Mouse (Mus musculus): ENCODE measurements around the gene Tmem131. TPM values are rescaled to one million over a fixed set of nuclear protein-coding genes. Genes with fewer than 3 reads are reported as not detected.

The Tmem131 gene
- polyA plus RNA-seq, 1 experiment from 2014 or later: 12.2 TPM

DNA sequence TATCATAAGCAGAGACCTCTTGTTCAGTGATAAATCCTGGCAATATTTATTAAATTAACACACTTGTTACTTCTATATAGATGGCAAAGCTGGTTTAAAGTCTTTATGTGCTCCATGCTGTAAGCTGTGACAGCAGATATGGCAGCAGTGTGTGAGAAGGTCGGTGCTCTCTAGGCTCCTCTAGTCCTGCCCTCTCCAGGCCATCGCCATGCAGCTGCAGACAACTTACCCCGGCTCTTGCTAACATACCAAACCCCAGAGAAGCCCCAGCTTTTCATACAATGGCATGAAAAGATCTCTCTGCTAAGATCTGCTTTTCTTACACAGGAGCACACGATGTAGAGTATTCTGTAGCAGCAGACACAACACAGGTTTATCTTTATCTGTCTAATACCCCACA, 92.1 kb downstream of the Tmem131 start:
- ATAC-seq (no peak), DNase-seq (ENCODE audit: low spot score) (no peak)
- Histone ChIP-seq H3K36me3 (ENCODE audit: control insufficient read depth, insufficient read depth, low read length) (peaks cover 6% of the 10 kb centered on the region; the same call in 1 of the 2 replicates), H3K4me1 (ENCODE audit: control insufficient read depth, insufficient read depth, low read length) (no peaks in the 10 kb centered on the region), H3K4me3 (ENCODE audit: low read depth, low read length) (no peak overlapping the region), H3K27ac (ENCODE audit: low read depth, low read length) (no peak overlapping the region), H3K27me3 (replicated peaks; ENCODE audit: control insufficient read depth, insufficient read depth, low read length) (no peaks in the 10 kb centered on the region), H3K9ac (ENCODE audit: low read length) (no peak overlapping the region), H3K9me3 (replicated peaks; ENCODE audit: control insufficient read depth, low read length) (0 out of 2 replicates have a peak, but pooled peaks cover 2% of the 10 kb centered on the region), H3K4me2 (ENCODE audit: low read length) (no peak overlapping the region)
- 70% methylated on average over 4 of the region's 4 CpGs for WGBS

DNA sequence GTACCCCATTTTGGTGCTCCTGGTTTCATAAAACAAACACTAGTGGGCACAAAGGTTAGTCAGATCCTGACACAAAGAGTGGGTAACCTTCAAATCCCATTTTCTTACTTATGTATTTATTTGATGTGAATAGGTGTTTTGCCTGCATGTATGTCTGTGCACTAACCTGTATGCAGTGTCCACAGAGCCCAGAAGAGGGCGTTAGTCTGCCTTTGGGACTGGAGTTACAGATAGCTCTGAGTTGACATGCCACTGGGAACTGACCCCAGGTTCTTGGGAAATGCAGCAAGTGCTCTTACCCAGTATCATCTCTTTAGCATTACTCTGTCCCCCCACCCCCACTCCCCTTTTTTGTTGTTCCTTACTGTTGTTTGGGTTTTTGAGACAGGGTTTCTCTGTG, 95.4 kb downstream of the Tmem131 start:
- Histone ChIP-seq H3K4me2 (ENCODE audit: low read length) (no peak overlapping the region), H3K9me3 (replicated peaks; ENCODE audit: control insufficient read depth, low read length) (0 out of 2 replicates have a peak, but pooled peaks cover 3% of the 10 kb centered on the region), H3K4me3 (ENCODE audit: low read depth, low read length) (no peak overlapping the region), H3K27me3 (replicated peaks; ENCODE audit: control insufficient read depth, insufficient read depth, low read length) (no peaks in the 10 kb centered on the region), H3K36me3 (ENCODE audit: control insufficient read depth, insufficient read depth, low read length) (no peaks in the 10 kb centered on the region), H3K4me1 (ENCODE audit: control insufficient read depth, insufficient read depth, low read length) (no peaks in the 10 kb centered on the region), H3K9ac (ENCODE audit: low read length) (no peak overlapping the region), H3K27ac (ENCODE audit: low read depth, low read length) (no peak overlapping the region)
- WGBS: 89% methylated on average over 1 of the region's 1 CpGs
- no peak for ATAC-seq
- DNase-seq (ENCODE audit: low spot score): no peak

DNA sequence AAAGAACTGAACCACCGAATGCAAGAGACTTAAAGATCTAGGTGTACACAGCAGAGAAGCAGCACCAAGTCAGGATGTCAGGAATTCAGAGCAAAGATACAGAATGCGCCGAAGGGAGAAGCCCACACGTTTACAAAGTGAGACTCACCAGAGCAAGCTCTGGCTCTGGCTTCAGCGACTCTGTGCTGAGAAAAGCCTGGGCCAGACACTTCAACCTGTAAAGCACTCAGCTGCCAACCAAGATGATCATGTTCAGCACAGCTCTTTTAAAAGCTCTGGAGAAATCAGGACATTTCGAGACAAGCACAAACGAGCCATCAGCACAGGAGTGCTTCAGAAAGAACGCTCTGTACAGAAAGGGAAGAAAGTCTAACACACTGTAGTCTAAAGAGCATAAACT, 96.2 kb downstream of the Tmem131 start:
- 91% methylated on average over 8 of the region's 8 CpGs for WGBS
- Histone ChIP-seq H3K9ac (ENCODE audit: low read length) (no peak overlapping the region), H3K4me3 (ENCODE audit: low read depth, low read length) (no peak overlapping the region), H3K27me3 (replicated peaks; ENCODE audit: control insufficient read depth, insufficient read depth, low read length) (no peaks in the 10 kb centered on the region), H3K36me3 (ENCODE audit: control insufficient read depth, insufficient read depth, low read length) (no peaks in the 10 kb centered on the region), H3K4me1 (ENCODE audit: control insufficient read depth, insufficient read depth, low read length) (no peaks in the 10 kb centered on the region), H3K9me3 (replicated peaks; ENCODE audit: control insufficient read depth, low read length) (0 out of 2 replicates have a peak, but pooled peaks cover 3% of the 10 kb centered on the region), H3K4me2 (ENCODE audit: low read length) (no peak overlapping the region), H3K27ac (ENCODE audit: low read depth, low read length) (no peak overlapping the region)
- no peak for DNase-seq (ENCODE audit: low spot score)
- ATAC-seq: no peak

DNA sequence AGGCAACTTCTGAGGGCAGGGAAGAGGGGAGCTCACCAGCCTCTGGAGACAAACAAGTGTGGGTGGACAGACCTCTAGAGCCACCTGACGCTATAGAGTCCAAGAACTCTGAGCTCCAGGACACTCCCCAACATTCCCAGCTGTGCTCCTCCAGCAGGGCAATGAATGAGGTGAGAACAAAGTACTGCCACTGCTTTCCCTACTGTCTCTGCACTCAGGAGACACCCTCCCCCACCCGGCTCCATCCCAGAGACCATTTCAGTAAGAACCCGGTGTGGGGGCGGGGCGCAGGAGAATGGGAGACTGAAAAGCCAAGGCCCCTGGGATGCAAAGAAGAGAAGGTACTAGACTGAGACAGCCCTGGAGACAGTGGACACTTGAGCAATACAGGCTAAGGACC, 98.4 kb downstream of the Tmem131 start:
- DNase-seq (ENCODE audit: low spot score): no peak
- Histone ChIP-seq H3K36me3 (ENCODE audit: control insufficient read depth, insufficient read depth, low read length) (0 out of 2 replicates have a peak, but pooled peaks cover 2% of the 10 kb centered on the region), H3K4me1 (ENCODE audit: control insufficient read depth, insufficient read depth, low read length) (no peaks in the 10 kb centered on the region), H3K27me3 (replicated peaks; ENCODE audit: control insufficient read depth, insufficient read depth, low read length) (no peaks in the 10 kb centered on the region), H3K4me3 (ENCODE audit: low read depth, low read length) (no peak overlapping the region), H3K27ac (ENCODE audit: low read depth, low read length) (no peak overlapping the region), H3K9me3 (replicated peaks; ENCODE audit: control insufficient read depth, low read length) (0 out of 2 replicates have a peak, but pooled peaks cover 3% of the 10 kb centered on the region), H3K4me2 (ENCODE audit: low read length) (no peak overlapping the region), H3K9ac (ENCODE audit: low read length) (no peak overlapping the region)
- ATAC-seq: no peak
- 24% methylated on average over 5 of the region's 5 CpGs for WGBS

DNA sequence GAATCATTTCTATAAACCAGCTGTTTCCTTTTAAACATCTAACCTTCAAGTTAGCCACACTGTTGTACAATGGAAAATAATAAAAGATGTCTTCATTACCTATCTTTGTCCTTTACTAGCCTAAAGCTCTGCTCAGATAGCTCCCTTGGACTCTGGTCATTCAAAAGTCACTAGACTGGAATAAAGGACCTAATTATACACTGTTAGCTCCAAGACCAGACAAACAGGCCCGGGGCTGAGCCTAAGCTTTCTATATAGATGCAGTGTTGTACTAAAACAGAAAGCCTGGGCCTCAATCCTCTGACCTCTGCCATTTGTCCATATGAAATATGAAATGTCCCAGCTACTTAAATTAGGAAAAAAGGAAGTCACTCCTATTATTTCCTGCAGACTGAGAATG, 101.7 kb downstream of the Tmem131 start:
- Histone ChIP-seq H3K36me3 (ENCODE audit: control insufficient read depth, insufficient read depth, low read length) (peaks cover 15% of the 10 kb centered on the region; the same call in 1 of the 2 replicates), H3K4me3 (ENCODE audit: low read depth, low read length) (no peak overlapping the region), H3K4me1 (ENCODE audit: control insufficient read depth, insufficient read depth, low read length) (no peaks in the 10 kb centered on the region), H3K9ac (ENCODE audit: low read length) (no peak overlapping the region), H3K9me3 (replicated peaks; ENCODE audit: control insufficient read depth, low read length) (0 out of 2 replicates have a peak, but pooled peaks cover 3% of the 10 kb centered on the region), H3K27ac (ENCODE audit: low read depth, low read length) (no peak overlapping the region), H3K4me2 (ENCODE audit: low read length) (no peak overlapping the region), H3K27me3 (replicated peaks; ENCODE audit: control insufficient read depth, insufficient read depth, low read length) (no peaks in the 10 kb centered on the region)
- 29% methylated on average over 1 of the region's 1 CpGs for WGBS
- ATAC-seq (no peak), DNase-seq (ENCODE audit: low spot score) (no peak)

DNA sequence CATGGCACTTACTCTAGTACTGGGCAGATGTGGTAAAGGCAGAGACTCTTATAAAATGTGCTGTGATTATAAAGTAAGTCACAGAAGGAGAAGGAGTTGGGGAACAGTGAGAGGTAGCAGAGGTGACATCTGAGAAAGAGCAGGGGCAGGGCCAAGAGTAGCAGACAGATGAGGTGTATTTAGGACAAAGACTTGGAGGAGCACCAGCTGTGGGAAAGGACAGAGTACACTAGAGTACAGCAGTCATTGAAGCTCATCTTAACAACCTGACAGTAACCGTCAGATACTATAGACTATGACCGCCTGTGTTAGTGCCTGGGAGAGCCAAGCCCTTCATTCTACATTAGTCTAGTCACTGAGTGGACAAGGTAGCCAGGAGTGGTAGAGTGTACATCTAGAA, 102.5 kb downstream of the Tmem131 start:
- WGBS: 98% methylated on average over 2 of the region's 2 CpGs
- no peak for DNase-seq (ENCODE audit: low spot score)
- Histone ChIP-seq H3K27ac (ENCODE audit: low read depth, low read length) (no peak overlapping the region), H3K4me1 (ENCODE audit: control insufficient read depth, insufficient read depth, low read length) (no peaks in the 10 kb centered on the region), H3K36me3 (ENCODE audit: control insufficient read depth, insufficient read depth, low read length) (peaks cover 23% of the 10 kb centered on the region), H3K9ac (ENCODE audit: low read length) (no peak overlapping the region), H3K27me3 (replicated peaks; ENCODE audit: control insufficient read depth, insufficient read depth, low read length) (no peaks in the 10 kb centered on the region), H3K4me2 (ENCODE audit: low read length) (no peak overlapping the region), H3K9me3 (replicated peaks; ENCODE audit: control insufficient read depth, low read length) (no peaks in the 10 kb centered on the region), H3K4me3 (ENCODE audit: low read depth, low read length) (no peak overlapping the region)
- no peak for ATAC-seq

DNA sequence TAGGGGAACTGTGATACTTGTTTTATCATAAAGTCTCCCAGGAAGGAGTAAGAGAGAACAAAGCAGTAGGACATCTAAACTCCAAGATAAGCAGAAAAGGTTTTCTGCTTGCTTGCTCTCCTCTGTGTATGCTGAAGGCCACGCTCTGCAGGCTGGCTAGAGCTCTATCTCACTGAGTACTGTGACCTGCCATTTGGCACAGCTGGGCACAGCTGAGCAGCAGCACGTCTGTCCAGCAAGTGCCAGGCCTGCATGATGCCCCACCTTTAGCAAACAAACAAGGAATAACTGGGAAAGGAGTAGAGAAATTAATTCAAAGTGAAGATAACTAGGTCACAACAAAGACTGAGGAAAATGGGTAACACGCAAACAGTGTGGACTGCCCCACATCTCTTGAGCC, 103.6 kb downstream of the Tmem131 start:
- no peak overlapping the region for H3K4me2 ChIP-seq (ENCODE audit: low read length)
- no peaks in the 10 kb centered on the region for H3K27me3 ChIP-seq (replicated peaks; ENCODE audit: control insufficient read depth, insufficient read depth, low read length)
- H3K4me1 ChIP-seq (ENCODE audit: control insufficient read depth, insufficient read depth, low read length): no peaks in the 10 kb centered on the region
- H3K9ac ChIP-seq (ENCODE audit: low read length): no peak overlapping the region
- ATAC-seq (no peak), DNase-seq (ENCODE audit: low spot score) (no peak)
- WGBS: 92% methylated on average over 3 of the region's 3 CpGs
- H3K9me3 ChIP-seq (replicated peaks; ENCODE audit: control insufficient read depth, low read length): no peaks in the 10 kb centered on the region
- H3K36me3 ChIP-seq (ENCODE audit: control insufficient read depth, insufficient read depth, low read length): peaks cover 28% of the 10 kb centered on the region
- H3K4me3 ChIP-seq (ENCODE audit: low read depth, low read length): no peak overlapping the region
- H3K27ac ChIP-seq (ENCODE audit: low read depth, low read length): no peak overlapping the region

DNA sequence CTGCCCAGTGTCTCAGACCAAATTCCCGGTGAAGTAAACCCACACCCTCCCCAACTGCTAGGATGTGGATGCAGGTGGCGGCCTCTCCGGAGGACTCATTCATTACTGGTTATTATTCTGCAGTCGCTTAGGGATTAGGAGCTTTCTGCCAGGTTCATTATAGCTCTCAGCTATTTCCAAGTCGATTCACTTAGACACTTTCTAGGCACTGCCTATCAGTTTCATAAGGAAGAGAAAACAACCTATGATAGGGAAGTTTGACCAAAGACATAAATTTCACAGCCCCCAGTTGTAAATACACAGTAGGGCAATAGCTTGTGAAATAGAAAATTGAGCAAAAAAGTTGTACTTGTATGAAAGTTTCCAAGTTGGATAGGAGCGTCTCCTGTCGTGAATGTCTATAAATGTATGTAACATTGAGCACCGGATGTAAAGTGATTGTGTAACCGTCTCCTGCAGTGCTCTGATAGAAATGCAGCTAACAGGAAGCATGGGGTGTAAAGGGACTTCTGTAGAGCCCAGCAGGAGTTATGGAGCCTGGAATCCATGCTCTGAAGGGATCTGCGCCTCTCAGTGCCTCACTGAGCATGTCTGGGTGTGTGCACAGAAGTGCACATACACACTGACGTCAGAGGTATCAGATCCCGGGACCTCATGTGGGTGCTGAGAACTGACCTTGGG, 107.1 kb downstream of the Tmem131 start:
- Histone ChIP-seq H3K9ac (ENCODE audit: low read length) (no peak overlapping the region), H3K36me3 (ENCODE audit: control insufficient read depth, insufficient read depth, low read length) (peaks cover 51% of the 10 kb centered on the region), H3K4me2 (ENCODE audit: low read length) (no peak overlapping the region), H3K4me3 (ENCODE audit: low read depth, low read length) (no peak overlapping the region), H3K27me3 (replicated peaks; ENCODE audit: control insufficient read depth, insufficient read depth, low read length) (no peaks in the 10 kb centered on the region), H3K27ac (ENCODE audit: low read depth, low read length) (no peak overlapping the region), H3K9me3 (replicated peaks; ENCODE audit: control insufficient read depth, low read length) (no peaks in the 10 kb centered on the region), H3K4me1 (ENCODE audit: control insufficient read depth, insufficient read depth, low read length) (no peaks in the 10 kb centered on the region)
- ATAC-seq: no peak
- DNase-seq (ENCODE audit: low spot score): peak; percentile 13
- 51% methylated on average over 12 of the region's 12 CpGs for WGBS

DNA sequence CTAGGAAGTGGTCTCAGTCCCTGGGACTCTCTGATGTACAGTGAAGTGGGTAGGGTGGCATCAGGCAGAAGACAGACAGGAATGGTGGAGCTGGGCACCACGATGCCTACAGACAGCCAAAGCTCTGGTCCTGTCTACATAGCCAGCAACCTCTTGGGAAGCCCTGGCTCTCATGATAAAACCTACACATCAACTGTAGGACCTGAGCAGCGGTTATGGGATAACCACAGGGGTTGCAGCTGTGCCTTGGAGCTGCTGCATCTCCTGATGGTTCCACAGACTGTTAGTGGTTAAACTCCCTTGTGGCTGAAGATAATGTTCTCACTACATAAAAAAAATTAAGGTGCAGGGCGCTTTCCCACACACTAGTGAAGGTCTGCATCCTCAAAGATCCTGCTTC, 107.9 kb downstream of the Tmem131 start:
- H3K9ac ChIP-seq (ENCODE audit: low read length): no peak overlapping the region
- no peaks in the 10 kb centered on the region for H3K27me3 ChIP-seq (replicated peaks; ENCODE audit: control insufficient read depth, insufficient read depth, low read length)
- no peaks in the 10 kb centered on the region for H3K4me1 ChIP-seq (ENCODE audit: control insufficient read depth, insufficient read depth, low read length)
- DNase-seq (ENCODE audit: low spot score) (no peak), ATAC-seq (no peak)
- H3K4me2 ChIP-seq (ENCODE audit: low read length): no peak overlapping the region
- H3K27ac ChIP-seq (ENCODE audit: low read depth, low read length): no peak overlapping the region
- H3K9me3 ChIP-seq (replicated peaks; ENCODE audit: control insufficient read depth, low read length): no peaks in the 10 kb centered on the region
- H3K36me3 ChIP-seq (ENCODE audit: control insufficient read depth, insufficient read depth, low read length): peaks cover 59% of the 10 kb centered on the region
- 95% methylated on average over 3 of the region's 3 CpGs for WGBS
- no peak overlapping the region for H3K4me3 ChIP-seq (ENCODE audit: low read depth, low read length)
